Mouse (Mus musculus) granulocyte monocyte progenitor cell, adult 5-6 weeks (primary cell): ENCODE measurements around the gene Gm5868. TPM values are rescaled to one million over a fixed set of nuclear protein-coding genes. Genes with fewer than 3 reads are reported as not detected.
"Not testable (repeated sequence)": the region's sequence is repeated elsewhere in the genome, so short reads cannot be mapped to it uniquely, and the experiment has no call there.

Experiments used
- ATAC-seq: replicated peaks from 2 replicates; pipeline ENCODE4 v1.8.0; 2016; ENCODE audit warnings: mild to moderate bottlenecking, moderate TSS enrichment, inconsistent platforms; ENCODE audit not compliant: poor library complexity, severe bottlenecking
- total RNA-seq, 2 experiments: library from RNA; stranded (forward) in 1 of 2; stranded (reverse) in 1 of 2; fragments of 200-712, 200-1000 nt in 1 of 2; fragments of >200 nt in 1 of 2; fragmentation: Nextera tagmentation in 1 of 2; gene quantifications; 2 replicates each; pipeline ENCODE4 v1.2.3; 2014 to 2017

Gm5868 gene
- total RNA-seq (2014; fragmentation: Nextera tagmentation) (not detected in 2 replicates), total RNA-seq (2017) (not detected in 2 replicates)

DNA sequence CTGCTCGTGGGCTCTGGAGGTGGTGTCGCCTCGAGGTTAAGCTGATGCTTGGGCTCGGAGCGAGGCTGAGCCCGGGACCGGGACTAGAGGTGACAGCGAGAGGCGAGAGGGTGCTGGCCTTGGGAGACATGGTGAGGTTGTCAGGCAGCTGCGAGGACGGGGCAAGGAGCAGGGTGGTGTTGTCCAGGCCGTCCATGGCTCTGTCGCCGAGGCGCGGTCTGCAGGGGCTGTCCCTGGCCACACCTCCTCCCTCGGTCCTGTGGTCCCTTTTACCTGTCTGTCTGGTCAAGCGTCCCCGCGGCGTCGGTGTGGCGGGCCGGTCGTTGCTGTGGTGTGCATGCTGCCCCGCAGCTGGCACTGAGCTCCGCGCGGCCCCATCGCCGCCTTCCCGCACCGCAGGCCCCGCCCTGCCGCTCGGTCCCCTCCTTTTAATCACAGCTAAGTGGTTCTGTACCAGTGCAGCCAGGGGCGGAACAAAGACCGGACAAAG lies at the start of gene Gm5868:
Gm5868 (minus strand) TSS at position 360 of the 490 bp plus-strand sequence.
- ATAC-seq = peak; percentile 44

DNA sequence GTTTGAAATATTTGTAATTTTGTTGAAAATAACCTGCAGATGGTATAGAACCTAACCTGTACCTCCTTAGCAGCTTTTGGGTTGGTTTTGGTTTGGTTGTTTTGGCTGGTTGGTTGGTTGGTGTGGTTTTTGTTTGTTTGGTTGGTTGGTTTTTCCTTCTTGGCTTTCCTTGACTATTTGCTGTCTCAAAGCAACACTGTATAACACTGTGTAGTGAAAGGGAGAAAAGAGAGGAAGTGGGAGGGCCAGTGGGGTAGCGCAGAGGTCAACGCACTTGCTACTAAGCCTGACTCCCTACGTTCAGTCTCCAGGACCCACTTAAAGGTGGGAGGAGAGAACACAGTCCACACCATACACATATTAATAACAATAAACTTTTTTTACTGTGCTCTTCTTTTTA lies 49.2 kb upstream of the Gm5868 start:
- peak; percentile 47 for ATAC-seq

DNA sequence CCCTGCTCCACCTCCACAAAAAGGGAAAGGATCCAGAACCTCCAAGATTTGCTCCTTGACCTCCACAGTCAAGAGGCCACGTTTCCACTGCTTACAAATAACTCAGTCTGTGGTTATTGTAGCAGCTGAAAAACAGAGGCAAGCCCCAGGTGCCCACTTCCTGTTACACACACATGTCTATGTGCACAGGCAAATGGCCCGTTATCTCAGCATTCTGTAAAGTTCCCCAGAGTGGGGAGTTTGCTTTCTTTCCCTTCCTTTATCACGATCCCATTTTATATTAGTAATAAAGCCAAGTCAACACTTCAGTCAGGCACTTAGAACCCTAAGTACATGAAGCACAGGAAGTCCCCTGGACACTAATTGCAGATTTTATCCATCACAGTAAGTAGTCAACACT lies 48.8 kb upstream of the Gm5868 start:
- peak; percentile 84 for ATAC-seq

DNA sequence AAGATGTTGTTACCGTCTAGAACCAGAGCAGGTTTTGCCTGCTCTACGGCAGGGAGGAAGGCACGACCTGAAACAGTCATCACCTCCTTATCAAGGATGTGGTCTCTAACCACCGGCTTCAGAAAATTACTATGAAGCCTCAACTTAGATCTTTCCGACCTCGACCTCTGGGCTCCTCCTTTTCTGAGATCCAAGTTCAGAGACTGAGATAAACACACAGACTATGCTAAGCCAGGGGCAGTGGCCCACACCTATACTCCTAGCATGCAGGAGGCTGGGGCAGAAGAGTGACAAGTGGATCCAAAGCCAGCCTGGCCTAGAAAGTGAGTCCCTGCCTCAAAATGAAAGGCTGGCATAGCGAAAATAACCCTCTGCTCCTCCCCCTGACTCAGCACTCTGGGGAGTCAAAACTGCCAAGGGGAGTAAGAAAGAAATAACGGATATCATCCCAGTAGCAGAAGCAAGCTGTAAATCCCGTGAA lies 47.5 kb upstream of the Gm5868 start:
- ATAC-seq = peak; percentile 32

DNA sequence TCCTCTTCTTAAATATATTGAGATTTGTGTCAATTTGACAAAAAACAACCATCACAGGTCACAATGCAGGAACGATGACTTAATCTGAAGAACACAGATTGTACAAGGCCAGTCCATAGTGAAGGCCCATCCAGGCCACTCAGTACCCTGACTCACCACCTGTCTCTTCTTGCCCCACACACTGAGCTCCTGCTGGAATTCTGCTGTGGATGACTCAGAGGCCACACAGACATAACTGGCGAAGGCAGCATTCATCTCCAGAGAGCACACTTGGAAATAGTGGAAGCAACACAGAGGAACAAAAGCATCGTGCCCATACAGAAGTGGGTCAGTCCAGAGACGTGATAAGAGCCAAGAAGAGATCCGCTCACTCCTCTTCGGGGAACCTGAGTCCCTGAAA lies 42.7 kb upstream of the Gm5868 start:
- ATAC-seq = no peak

DNA sequence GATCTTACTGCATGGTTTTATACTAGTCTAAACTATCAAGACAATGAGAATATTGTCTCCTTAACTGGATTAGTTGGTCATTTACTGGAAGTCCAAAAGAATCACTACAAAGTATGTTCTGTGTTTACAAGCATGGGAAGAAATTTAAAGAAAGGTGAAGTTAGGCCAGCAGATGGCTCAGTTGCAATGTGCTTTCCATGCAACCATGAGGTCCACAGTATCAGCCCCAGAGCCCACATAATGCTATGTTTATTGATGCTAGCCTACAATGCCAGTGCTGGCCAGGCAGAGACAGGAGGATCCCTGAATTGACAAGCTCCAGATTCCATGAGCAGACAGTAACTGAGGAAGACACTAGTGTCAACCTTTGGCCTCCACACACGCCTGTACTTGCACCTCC lies 33.7 kb upstream of the Gm5868 start:
- no peak for ATAC-seq

DNA sequence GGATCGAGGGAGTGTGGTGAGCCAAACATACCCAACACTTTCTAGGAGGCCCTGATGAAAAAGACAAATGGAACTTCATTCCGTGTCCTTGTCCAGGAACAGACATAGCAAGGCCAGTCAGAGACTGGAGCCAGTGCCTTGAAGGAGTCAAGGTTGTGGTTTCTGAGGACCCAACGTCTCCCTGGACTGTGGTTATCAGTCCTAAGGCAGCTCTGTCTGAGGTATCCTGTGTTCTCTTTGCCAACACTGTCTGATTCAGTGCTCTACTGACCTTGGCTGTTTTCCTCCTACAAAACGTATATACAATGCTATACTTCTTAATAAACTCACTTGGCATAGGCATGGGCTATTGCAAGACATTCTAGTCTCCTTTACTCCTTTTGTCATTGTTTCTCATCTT lies 30.1 kb upstream of the Gm5868 start:
- ATAC-seq = no peak

DNA sequence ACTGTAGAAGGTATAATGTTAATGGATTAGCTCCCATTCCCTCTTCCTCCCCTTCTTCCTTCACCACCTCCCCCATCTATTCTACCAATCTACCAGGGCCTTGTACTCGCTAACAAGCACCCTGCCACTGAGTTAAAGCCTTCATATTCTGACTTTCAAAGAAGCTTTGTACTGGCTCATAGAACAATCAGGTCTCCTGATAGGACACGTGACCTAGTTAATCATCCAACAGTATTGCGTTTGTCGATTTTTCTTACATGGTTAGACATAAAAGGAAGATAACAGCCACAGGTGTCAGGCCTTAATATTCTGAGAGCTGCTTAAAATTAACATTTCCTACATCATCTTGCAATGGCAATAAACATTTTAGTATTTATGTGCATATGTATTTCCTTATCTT lies 15.8 kb upstream of the Gm5868 start:
- ATAC-seq = no peak

DNA sequence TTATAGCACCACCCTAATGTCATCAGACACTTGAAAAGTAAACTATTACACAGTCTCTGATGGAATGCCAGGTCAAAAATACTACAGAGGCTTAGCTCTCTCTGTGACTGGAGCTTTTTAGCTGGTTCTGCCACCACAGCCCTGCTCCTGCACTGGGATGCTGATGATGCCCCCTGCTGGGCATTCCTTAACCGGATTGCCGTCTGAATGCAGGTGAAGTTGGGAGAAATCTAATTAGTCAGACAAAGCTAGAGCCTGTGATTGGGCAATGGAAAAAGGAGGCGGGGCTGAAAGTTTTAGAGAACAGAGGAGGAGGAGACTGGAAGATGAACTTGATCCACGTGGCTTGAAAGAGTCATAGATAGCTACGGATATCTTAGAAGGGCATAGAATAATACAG lies 13.7 kb upstream of the Gm5868 start:
- ATAC-seq = peak; percentile 98

DNA sequence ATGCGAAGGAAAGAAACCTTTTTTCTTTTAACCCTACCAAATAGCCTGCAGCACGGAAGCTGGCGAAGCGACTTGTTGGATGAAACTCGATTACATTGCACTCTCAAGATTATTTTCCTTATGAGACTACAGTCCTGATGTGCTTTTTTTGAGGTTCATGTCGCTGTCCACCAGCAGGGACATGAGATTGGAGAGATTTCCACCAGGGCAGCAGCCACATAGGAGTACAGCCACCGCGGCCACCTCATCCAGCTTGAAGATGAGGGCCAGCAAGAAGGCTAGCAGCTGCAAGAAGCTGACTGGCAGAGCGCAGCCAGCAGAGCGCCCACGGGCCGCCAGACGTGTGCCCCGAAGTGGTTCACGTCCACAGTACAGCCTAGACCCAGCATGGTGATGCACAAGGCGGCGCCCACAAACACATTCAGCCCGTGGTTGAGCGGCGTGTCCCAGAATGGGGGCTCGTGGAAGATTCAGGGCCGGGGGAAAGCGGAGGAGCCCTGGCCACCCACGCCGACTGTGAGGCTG lies 622 bp downstream of the Gm5868 start:
- ATAC-seq = peak; percentile 13; the same call in 1 of the 2 replicates

DNA sequence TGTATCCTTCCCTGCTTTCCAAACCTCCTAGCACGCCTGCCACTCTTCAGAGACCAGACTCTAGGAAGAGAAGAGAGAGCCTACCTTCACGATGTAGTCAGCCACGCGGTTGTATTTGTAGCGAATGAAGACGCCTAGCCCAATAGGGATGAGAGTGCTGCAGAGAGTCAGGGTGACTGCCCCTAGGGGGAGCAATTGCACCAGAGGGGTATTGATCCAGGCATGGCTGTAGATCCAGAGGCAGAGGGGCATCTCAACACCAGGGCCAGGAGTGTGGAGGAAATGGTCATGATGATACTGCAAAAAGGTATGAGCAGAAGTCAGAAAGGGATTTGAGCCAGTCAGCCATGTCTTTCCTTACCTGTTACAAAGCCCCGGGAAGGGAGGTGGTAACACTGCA lies 1.2 kb downstream of the Gm5868 start:
- peak; percentile 70; the same call in 1 of the 2 replicates for ATAC-seq

DNA sequence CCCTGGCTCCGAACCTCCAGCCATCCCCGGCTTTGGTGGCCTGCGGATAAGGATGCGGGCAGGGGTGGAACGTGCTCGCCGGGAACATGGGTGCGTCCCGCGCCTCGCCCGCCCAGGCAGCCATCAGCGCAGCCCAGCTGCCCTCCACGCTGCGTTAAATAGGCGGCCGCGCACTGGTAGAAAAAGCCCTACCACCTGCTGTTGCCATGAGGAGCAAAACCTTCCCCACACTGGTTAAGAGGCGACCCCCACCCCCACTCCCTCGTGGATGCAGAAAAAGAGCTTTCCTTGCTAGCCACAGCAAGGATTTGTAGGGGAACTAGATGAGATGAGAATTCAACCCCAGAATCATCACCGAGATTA lies 6.4 kb downstream of the Gm5868 start, which contains the start of gene Zar1:
Zar1 (minus strand) TSS at position 285 of the 363 bp plus-strand sequence.
- ATAC-seq = not testable (repeated sequence)

DNA sequence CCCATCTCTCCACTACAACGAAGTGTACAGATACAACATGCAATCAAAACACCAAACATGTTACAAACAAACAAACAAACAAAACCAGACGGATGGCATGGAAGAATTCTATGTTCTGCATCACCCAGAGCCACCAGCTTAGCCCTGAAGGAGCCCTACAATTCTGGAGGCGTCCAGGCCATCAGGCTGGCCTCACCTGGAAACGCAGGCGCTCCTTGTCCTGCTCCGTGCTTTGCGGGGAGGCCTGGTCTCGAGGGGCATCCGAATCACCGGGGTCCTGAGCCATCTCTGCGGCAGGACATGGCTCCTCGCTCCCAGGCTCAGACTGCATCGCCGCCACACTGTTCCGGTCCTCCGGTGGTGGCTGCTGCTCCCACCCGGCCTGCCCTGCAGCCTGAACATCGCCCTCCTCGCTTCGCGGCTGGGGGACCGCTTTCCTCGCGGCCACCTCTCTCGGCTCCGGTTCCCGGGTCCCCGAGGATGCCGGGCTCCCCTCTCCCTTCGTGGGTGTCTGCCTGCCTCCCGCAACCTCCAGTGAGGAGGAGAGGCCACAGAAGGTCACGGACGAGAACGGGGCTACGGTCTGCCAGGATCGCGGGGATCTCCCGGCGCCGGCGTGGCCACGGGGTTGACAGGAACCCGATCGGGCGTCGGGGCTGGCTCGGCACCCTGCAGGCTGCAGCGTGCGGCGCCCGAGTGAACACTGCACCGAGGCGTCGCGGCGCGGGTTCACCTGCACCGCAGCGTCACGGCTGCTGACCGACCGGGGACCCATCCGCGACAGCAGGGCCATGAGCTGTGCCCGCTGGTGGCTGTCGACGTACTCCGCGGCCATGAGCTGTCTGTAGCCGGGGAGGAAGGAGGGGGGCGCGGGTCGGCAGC lies 7.0 kb downstream of the Gm5868 start:
- peak; percentile 69 for ATAC-seq

DNA sequence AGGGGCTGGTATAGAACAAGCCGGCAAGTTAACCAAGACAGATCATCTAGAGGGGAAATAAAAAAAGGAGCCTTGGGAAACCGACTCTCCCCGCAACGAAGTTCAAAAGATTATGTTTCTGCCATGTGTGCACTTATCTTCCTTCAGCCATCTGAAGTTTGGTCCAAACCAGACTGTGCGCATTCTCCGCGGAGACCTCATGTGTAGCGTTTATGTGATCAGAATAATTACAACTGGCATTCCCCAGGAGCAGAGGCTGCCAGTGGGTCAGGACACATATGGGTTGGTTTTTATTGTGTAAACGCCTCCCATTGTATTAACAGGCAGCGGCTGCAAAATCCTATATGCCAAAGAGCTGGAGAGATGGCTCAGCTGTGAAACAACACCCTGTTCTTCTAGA lies 7.8 kb downstream of the Gm5868 start:
- ATAC-seq = not testable (repeated sequence)

DNA sequence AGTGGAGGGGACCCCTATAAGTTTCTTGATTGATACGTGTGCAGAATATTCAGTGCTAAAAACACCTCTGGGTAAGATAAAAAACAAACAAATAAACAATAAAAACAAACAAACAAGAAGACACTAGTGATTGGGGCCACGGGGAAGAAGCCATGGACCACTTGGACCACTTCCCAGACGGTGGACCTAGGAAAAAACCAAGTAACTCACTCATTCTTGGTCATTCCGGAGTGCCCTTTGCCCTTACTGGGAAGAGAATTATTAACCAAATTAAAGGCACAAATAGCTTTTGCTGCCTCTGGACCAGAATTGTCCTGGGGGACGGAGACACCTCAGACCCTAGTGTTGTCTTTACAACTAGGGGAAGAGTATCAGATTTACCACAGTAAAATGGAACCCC lies 21.7 kb downstream of the Gm5868 start:
- no peak for ATAC-seq

DNA sequence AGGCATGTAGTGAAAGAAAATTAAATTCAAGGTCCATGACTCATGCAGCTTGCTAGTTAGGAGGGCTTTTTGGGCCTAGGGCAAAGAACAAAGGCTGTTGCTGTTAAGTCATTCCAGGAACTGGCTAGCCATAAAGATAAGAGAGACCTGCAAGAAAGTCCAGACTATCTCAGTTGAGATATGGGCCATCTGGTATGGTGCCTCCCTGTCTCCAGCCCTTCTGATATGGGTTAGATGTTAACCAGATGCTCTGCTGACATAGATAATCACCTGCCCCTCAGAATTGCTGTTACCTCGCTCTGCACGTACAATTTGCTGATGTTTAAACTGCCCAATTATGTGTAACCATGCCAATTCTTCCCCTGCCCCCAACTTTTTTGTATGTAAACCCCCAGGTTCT lies 24.2 kb downstream of the Gm5868 start:
- not testable (repeated sequence) for ATAC-seq

DNA sequence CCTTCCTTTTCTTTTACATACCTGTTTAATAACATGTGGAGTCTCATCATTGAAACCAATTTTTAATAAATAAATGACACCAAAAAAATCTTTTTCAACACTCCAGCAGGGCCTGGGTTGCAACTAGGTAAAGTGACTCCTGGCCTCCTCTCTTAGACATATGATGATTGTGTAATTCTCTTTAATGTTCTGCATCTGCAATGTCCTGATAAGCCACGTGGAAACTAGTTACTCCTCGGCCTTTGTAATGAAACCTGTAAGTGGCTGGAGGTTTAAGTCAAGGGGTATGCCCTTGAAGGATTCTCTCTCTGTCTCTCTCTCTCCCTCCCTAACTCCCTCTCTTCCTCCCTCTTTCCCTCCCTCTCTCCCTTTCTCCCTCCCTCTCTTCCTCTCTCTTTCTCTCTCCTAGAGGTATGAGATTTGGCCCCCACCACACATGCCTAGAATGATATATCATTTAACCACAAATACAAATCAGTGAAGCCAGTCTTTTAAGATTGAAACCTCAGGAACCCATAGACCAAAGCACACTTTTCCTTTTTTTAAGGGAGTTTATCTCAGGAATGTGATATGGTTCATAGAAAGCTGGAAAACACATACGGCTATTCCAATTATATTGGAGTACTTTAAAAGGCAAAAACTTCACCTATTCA lies 26.2 kb downstream of the Gm5868 start:
- ATAC-seq = peak; percentile 26; the same call in 1 of the 2 replicates

DNA sequence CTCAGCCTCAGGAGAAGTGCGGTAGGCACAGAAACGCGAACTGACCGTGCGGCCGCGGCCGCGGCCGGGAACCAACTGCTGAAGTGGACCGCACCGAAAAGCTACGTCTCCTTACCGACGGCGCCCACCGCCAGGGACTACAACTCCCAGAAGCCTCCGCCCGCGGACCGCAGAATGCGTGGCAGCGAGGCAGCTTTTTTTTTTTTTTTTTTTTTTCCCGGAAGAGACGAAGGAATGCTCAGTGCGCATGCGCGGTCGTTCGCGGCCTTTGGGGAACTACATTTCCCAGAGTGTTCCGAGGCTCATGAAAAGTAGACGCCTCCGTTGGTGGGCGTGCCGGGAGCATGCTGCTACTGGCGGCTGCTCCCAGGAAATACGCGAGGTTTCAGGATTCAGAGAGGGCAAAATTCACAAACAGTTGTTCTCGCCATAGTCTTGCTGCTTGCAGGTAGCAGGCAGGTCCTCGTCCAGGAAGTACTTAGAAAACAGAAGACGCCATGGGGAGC lies 27.8 kb downstream of the Gm5868 start, which contains the start of gene Nfxl1:
Nfxl1 (minus strand) TSS at position 141 of the 506 bp plus-strand sequence.
- peak; percentile 89 for ATAC-seq

DNA sequence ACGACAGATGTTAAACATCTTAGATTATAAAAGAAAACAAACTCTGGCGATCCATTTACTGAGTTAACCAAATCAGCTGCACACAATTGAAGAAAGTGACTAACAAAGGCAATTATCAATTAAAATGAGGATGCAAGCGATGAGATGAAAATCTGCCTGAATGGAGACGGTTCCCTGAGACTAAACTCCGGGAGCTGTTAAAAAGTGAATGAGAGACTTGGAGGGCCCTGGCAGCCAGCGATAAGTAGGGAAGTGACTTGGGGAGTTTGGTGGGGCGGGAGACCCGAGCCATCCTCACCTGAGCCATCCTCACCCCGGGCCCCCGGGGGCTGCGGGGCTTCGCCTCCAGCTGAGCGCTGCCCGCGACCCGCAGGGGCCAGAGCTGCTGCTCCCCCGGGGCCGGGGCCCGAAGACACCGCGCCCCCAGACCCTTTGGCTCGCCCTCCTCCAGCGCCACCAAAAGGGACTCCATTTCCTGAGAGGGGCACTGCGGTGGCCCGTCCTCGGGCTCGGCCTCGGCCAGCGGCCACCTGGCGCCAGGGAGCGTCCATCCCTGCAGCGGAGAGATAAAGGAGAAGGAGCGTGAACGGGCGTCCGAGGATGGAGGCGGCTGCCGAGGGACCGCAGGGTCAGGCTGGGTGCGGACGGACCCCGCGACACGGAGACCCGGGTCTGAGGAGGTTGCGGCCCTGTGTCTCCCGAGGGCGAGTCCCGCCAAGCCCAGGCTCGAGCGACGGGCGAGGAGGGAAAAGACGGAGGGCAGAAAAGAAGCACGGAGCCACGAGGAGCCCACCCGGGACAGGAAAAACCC lies 28.4 kb downstream of the Gm5868 start:
- ATAC-seq = peak; percentile 47

DNA sequence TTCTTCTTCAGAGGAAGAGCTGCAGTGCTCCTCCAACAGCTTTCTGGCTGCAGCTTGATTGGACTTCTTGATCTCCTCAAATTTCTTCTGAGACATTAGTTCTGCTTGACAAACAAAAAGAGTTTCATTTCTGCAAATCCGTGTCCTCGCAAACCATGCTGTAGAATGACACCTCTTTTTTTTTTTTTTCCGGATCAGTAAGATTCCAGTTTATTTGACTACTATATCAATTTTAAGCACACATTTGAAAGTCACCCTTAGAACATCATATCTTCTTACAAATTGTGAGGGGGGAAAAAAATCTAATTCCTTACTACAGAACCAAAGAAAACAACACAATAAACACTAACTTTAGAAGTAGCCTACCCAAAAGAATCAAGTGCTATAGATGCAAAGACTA lies 31.1 kb downstream of the Gm5868 start:
- ATAC-seq = no peak
